Comparison of ENCODE assay signal across 24 mouse cellular contexts in the genomic region with DNA sequence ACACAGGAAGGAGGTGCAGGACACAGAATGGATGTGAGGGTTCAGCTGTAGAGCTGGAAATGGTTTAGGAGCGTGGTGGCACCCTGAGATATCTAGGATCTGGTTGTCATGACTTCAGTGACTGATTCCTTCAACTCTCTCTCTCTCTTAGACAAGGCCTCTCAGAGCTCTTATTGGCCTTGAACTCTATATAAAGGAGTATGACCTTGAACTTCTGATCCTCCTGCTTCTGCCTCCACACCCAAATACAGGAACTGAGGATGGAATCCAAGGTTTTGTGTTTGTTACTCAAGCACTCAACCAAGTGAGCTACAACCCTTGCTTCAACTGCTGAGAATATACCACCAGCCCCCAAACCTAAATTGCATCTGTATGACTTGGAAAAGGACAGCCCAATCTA. TPM values are rescaled to one million over a fixed set of nuclear protein-coding genes. Genes with fewer than 3 reads are reported as not detected.
DNase-seq lines count a peak whose midpoint lies in the region; ATAC-seq and TF ChIP-seq lines count a peak whose summit lies in the region.
"Had no signal": no experiment of that assay in that cellular context is flagged by ENCODE, and none has a peak within 500 bp of the region (broad histone marks: within the 10 kb centered on the region; RNA-seq: fewer than 3 reads in every experiment).

No protein-coding gene starts in this region.

- H3K4me1 ChIP-seq in liver, adult 2 months (ENCODE audit: control insufficient read depth, insufficient read depth, low read length): peaks cover 39% of the 10 kb centered on the region
- no peaks in the 10 kb centered on the region; the same call in 1 of the 2 replicates for H3K4me1 ChIP-seq in liver, embryonic 11.5 days (replicated peaks; ENCODE audit: control insufficient read depth, insufficient read depth, low read length)
- H3K4me1 ChIP-seq in midbrain, embryonic 11.5 days (ENCODE audit: control insufficient read depth, insufficient read depth, low read length): no peaks in the 10 kb centered on the region
- H3K4me1 ChIP-seq in midbrain, embryonic 13.5 days (replicated peaks): peaks cover 5% of the 10 kb centered on the region
- H3K4me1 ChIP-seq in thymus, adult 2 months (replicated peaks; ENCODE audit: control insufficient read depth, insufficient read depth, low read length): peaks cover 20% of the 10 kb centered on the region

- peak; percentile 43 for DNase-seq in liver, adult 2 months (ENCODE audit: extremely low read depth, low read depth, low spot score)
- no peak for DNase-seq in liver, embryonic 11.5 days (ENCODE audit: low spot score)
- peak; percentile 74 for DNase-seq in midbrain, embryonic 11.5 days (ENCODE audit: low spot score, missing footprints)
- peak; percentile 71 for DNase-seq in R1 (ENCODE audit: low read depth, low spot score)
- DNase-seq in thymus, adult 2 months: no peak
- DNase-seq: adrenal gland, adult 2 months; adrenal gland, adult 8-10 months; adrenal gland, postnatal 10 days; adrenal gland, postnatal 14 days; adrenal gland, postnatal 25 days; adrenal gland, postnatal 36 days; B cell, adult 2 months; cerebellum, adult 11 months; cerebellum, adult 11-12 months; cerebellum, adult 18-20 months; cerebellum, adult 2 months had no signal

- no peak overlapping the region for H3K4me3 ChIP-seq in liver, adult 2 months (ENCODE audit: insufficient read depth, low read depth, low read length)
- no peak overlapping the region for H3K4me3 ChIP-seq in liver, embryonic 11.5 days (ENCODE audit: low read depth, low read length)
- H3K4me3 ChIP-seq in midbrain, embryonic 11.5 days (ENCODE audit: low read depth, low read length): no peak overlapping the region
- no peak overlapping the region for H3K4me3 ChIP-seq in midbrain, embryonic 13.5 days (replicated peaks)
- no peak overlapping the region for H3K4me3 ChIP-seq in thymus, adult 2 months (ENCODE audit: control insufficient read depth, insufficient read depth, low read length)

- WGBS in liver, adult 2 months: 76% methylated on average over 1 of the region's 1 CpGs
- WGBS in liver, embryonic 11.5 days: 77% methylated on average over 1 of the region's 1 CpGs
- 80% methylated on average over 1 of the region's 1 CpGs for WGBS in midbrain, embryonic 11.5 days
- WGBS in midbrain, embryonic 13.5 days: 73% methylated on average over 1 of the region's 1 CpGs
- WGBS in thymus, adult 2 months: 83% methylated on average over 1 of the region's 1 CpGs

- H3K36me3 ChIP-seq in liver, adult 2 months (ENCODE audit: control insufficient read depth, insufficient read depth, low read length): peaks cover 74% of the 10 kb centered on the region
- H3K36me3 ChIP-seq in liver, embryonic 11.5 days (ENCODE audit: control insufficient read depth, insufficient read depth, low read length): no peaks in the 10 kb centered on the region
- no peaks in the 10 kb centered on the region for H3K36me3 ChIP-seq in midbrain, embryonic 11.5 days (ENCODE audit: control insufficient read depth, insufficient read depth, low read length)
- no peaks in the 10 kb centered on the region for H3K36me3 ChIP-seq in midbrain, embryonic 13.5 days
- no peaks in the 10 kb centered on the region for H3K36me3 ChIP-seq in thymus, adult 2 months (ENCODE audit: control insufficient read depth, insufficient read depth, low read length)
- H3K36me3 ChIP-seq: G1E had no signal

- H3K27ac ChIP-seq in liver, adult 2 months (replicated peaks; ENCODE audit: insufficient read depth, low read depth, low read length): peak overlapping the region; percentile 13; the same call in 1 of the 2 replicates
- H3K27ac ChIP-seq in liver, embryonic 11.5 days (ENCODE audit: low read depth, low read length): no peak overlapping the region
- H3K27ac ChIP-seq in midbrain, embryonic 11.5 days (ENCODE audit: low read depth, low read length): no peak overlapping the region
- no peak overlapping the region for H3K27ac ChIP-seq in midbrain, embryonic 13.5 days
- H3K27ac ChIP-seq in thymus, adult 2 months (ENCODE audit: control insufficient read depth, insufficient read depth, low read length): no peak overlapping the region

- no peaks in the 10 kb centered on the region for H3K27me3 ChIP-seq in liver, adult 2 months (ENCODE audit: control insufficient read depth, insufficient read depth, low read length)
- no peaks in the 10 kb centered on the region for H3K27me3 ChIP-seq in liver, embryonic 11.5 days (replicated peaks; ENCODE audit: control insufficient read depth, insufficient read depth, low read length)
- no peaks in the 10 kb centered on the region for H3K27me3 ChIP-seq in midbrain, embryonic 11.5 days (ENCODE audit: control insufficient read depth, insufficient read depth, low read length)
- no peaks in the 10 kb centered on the region for H3K27me3 ChIP-seq in midbrain, embryonic 13.5 days
- H3K27me3 ChIP-seq in thymus, adult 2 months (ENCODE audit: control insufficient read depth, insufficient read depth, low read length): no peaks in the 10 kb centered on the region
- H3K27me3 ChIP-seq: CH12.LX, Patski had no signal

- TF ChIP-seq POLR2A in liver, adult 2 months (IDR thresholded peaks at IDR 0.05; ENCODE audit: extremely low read depth, insufficient read depth, low read length): no peak
- TF ChIP-seq POLR2A in thymus, adult 2 months (IDR thresholded peaks at IDR 0.05; ENCODE audit: control insufficient read depth, extremely low read depth, insufficient read depth, low read length, poor library complexity): no peak

- H3K4me2 ChIP-seq in liver, embryonic 11.5 days: no peak overlapping the region
- no peak overlapping the region for H3K4me2 ChIP-seq in midbrain, embryonic 11.5 days
- H3K4me2 ChIP-seq in midbrain, embryonic 13.5 days (replicated peaks): no peak overlapping the region

- 0 out of 2 replicates have a peak overlapping the region, but pooled peaks have one; percentile 8 for H3K9ac ChIP-seq in liver, adult 2 months (ENCODE audit: low read depth, low read length)
- no peak overlapping the region for H3K9ac ChIP-seq in liver, embryonic 11.5 days (ENCODE audit: low read depth, low read length)
- no peak overlapping the region for H3K9ac ChIP-seq in midbrain, embryonic 11.5 days (ENCODE audit: low read length)
- H3K9ac ChIP-seq in midbrain, embryonic 13.5 days (replicated peaks): no peak overlapping the region

- no peak for ATAC-seq in liver, embryonic 11.5 days (replicated peaks; ENCODE audit: low FRiP score)
- no peak for ATAC-seq in midbrain, embryonic 11.5 days (ENCODE audit: low FRiP score)
- ATAC-seq in midbrain, embryonic 13.5 days: no peak
- ATAC-seq: activated CD4-positive, CD25-positive, alpha-beta regulatory T cell, adult 4 months; CD4-positive, CD25-positive, alpha-beta regulatory T cell, adult 4 months; Patski had no signal

- no peaks in the 10 kb centered on the region for H3K9me3 ChIP-seq in liver, embryonic 11.5 days (ENCODE audit: control insufficient read depth, low read length)
- no peaks in the 10 kb centered on the region for H3K9me3 ChIP-seq in midbrain, embryonic 11.5 days (ENCODE audit: control insufficient read depth, low read length)
- no peaks in the 10 kb centered on the region for H3K9me3 ChIP-seq in midbrain, embryonic 13.5 days

- peaks cover 4% of the 10 kb centered on the region; the same call in 1 of the 2 replicates for H3K79me2 ChIP-seq in liver, adult 2 months (ENCODE audit: control insufficient read depth, insufficient read depth, low read length)

- no peak for TF ChIP-seq CTCF in liver, adult 2 months (IDR thresholded peaks at IDR 0.05; ENCODE audit: low read depth, low read length)
- no peak for TF ChIP-seq CTCF in thymus, adult 2 months (IDR thresholded peaks at IDR 0.05; ENCODE audit: borderline replicate concordance, control insufficient read depth, extremely low read depth, insufficient read depth, low read length, poor library complexity)

RNA-seq across cellular contexts. Expression of a gene that starts 12.0 kb away (rescaled TPM):
- total RNA-seq in liver, adult 2 months (2014; rRNA removed): 1,448 and 1,888 TPM in 2 replicates
- 1,550 and 1,804 TPM in 2 replicates for polyA plus RNA-seq in liver, adult 2 months (2012; rRNA removed)
- polyA plus RNA-seq in liver, embryonic 11.5 days (2014; fragmentation: Nextera tagmentation; extraction: Ambion mirVana): not detected in 2 replicates
- not detected in 2 replicates for polyA plus RNA-seq in midbrain, embryonic 11.5 days (2014; fragmentation: Nextera tagmentation; extraction: Ambion mirVana)
- not detected in 2 replicates for polyA plus RNA-seq in midbrain, embryonic 13.5 days (2015; fragmentation: Nextera tagmentation; extraction: Ambion mirVana)
- polyA plus RNA-seq in thymus, adult 2 months (2012; rRNA removed): 2.3 and 4.6 TPM in 2 replicates
- total RNA-seq: CH12.LX, G1E, MEL had no signal
- polyA plus RNA-seq: activated CD4-positive, CD25-positive, alpha-beta regulatory T cell, adult 4 months; C2C12; CD4-positive, CD25-positive, alpha-beta regulatory T cell, adult 4 months; cerebellum, adult 2 months; G1E; Patski had no signal

RNA-seq across cellular contexts. Expression of a gene that starts 17.9 kb away (rescaled TPM):
- total RNA-seq in liver, adult 2 months (2014; rRNA removed): 0.09 TPM in 1 of 2 replicates, not detected in the other
- 0.09 and 0.10 TPM in 2 replicates for polyA plus RNA-seq in liver, adult 2 months (2012; rRNA removed)
- polyA plus RNA-seq in liver, embryonic 11.5 days (2014; fragmentation: Nextera tagmentation; extraction: Ambion mirVana): not detected in 2 replicates
- 0.12 and 0.15 TPM in 2 replicates for polyA plus RNA-seq in midbrain, embryonic 11.5 days (2014; fragmentation: Nextera tagmentation; extraction: Ambion mirVana)
- polyA plus RNA-seq in midbrain, embryonic 13.5 days (2015; fragmentation: Nextera tagmentation; extraction: Ambion mirVana): 0.44 TPM in 1 of 2 replicates, not detected in the other
- 0.69 and 1.0 TPM in 2 replicates for polyA plus RNA-seq in thymus, adult 2 months (2012; rRNA removed)
- total RNA-seq: G1E had no signal
- polyA plus RNA-seq: activated CD4-positive, CD25-positive, alpha-beta regulatory T cell, adult 4 months; C2C12; CD4-positive, CD25-positive, alpha-beta regulatory T cell, adult 4 months; cerebellum, adult 2 months; G1E had no signal

Comparison
In these comparisons a context has a peak if more than half of its experiments do, and no peak if none do; other contexts are left out.
1. DNase-seq: peak in liver, adult 2 months (single experiment), midbrain, embryonic 11.5 days (single experiment) and R1 (single experiment); none in liver, embryonic 11.5 days (single experiment) and thymus, adult 2 months (single experiment).
2. RNA of a gene that starts 12.0 kb away (polyA plus RNA-seq): 1,550 to 1,804 TPM in liver, adult 2 months; 2.3 to 4.6 TPM in thymus, adult 2 months, not detected in liver, embryonic 11.5 days, not detected in midbrain, embryonic 11.5 days and not detected in midbrain, embryonic 13.5 days; every median in the first group is over 100 times any median in the second.